Mouse (Mus musculus): ENCODE measurements around the gene Klhl1. TPM values are rescaled to one million over a fixed set of nuclear protein-coding genes. Genes with fewer than 3 reads are reported as not detected.

Klhl1 gene
- total RNA-seq, 2 experiments from 2014 or later, result 4.1 to 5.7 TPM

DNA sequence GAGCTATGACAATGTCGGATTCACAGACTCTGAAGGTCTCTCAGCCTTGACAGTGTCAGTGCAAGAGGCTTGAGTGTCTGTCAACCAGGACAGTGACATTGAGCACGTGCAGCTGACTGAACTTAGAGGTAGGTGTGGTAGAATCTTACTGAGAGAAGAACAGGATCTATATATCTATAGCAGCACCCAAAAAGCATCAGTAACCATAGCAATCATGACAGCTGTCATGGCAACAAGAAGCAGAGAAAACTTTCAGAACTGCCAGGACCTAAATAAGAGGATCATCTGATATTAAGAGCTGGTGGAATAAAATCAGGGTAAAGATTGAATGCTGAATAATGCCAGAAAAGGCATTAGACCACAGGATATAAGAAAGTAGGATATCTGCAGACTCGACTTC is 453.0 kb downstream of the Klhl1 start:
- intact Hi-C loops (cut with DNase I), result no loop called here
- peak in 1 of 2 experiments; percentile 28 for DNase-seq (ENCODE audit: extremely low spot score in 1 of 2, low spot score in 2 of 2)
